Mouse (Mus musculus): ENCODE data around the gene Mlf2. TPM values are rescaled to one million over a fixed set of nuclear protein-coding genes. Genes with fewer than 3 reads are reported as not detected.
"Not testable (repeated sequence)": the region's sequence is repeated elsewhere in the genome, so short reads cannot be mapped to it uniquely, and the experiment has no call there.

The Mlf2 gene
- 100 to 1,000 TPM; 564 to 596 (median 590) TPM for total RNA-seq (2022)

- peak; percentile 97 to 99 for DNase-seq (ENCODE audit: low spot score in 2 of 2)
These were observed at the start of gene Mlf2 for GRCm38 (mm10) chr6:124930754-124931524. Mlf2 (plus strand) TSS chr6:124931386.

- no peak for DNase-seq (ENCODE audit: low spot score in 2 of 2)
These were observed 49.4 kb upstream of the Mlf2 start for GRCm38 (mm10) chr6:124881821-124882220.

- DNase-seq (ENCODE audit: low spot score in 2 of 2) = no peak
These were observed 47.8 kb upstream of the Mlf2 start for GRCm38 (mm10) chr6:124883351-124883750.

- no peak for DNase-seq (ENCODE audit: low spot score in 2 of 2)
These were observed 46.3 kb upstream of the Mlf2 start for GRCm38 (mm10) chr6:124884714-124885500.

- no peak for DNase-seq (ENCODE audit: low spot score in 2 of 2)
These were observed 45.2 kb upstream of the Mlf2 start for GRCm38 (mm10) chr6:124885956-124886381.

GRCm38 (mm10) chr6:124887986-124888385 is 43.2 kb upstream of the Mlf2 start, which contains the start of gene Cd4:
Cd4 (minus strand) TSS chr6:124888221.
- no peak for DNase-seq (ENCODE audit: low spot score in 2 of 2)

GRCm38 (mm10) chr6:124888555-124889125 is 42.5 kb upstream of the Mlf2 start:
- no peak for DNase-seq (ENCODE audit: low spot score in 2 of 2)

- DNase-seq (ENCODE audit: low spot score in 2 of 2) = no peak
These were observed 40.2 kb upstream of the Mlf2 start for GRCm38 (mm10) chr6:124890997-124891396.

GRCm38 (mm10) chr6:124894113-124894512 is 37.1 kb upstream of the Mlf2 start:
- DNase-seq (ENCODE audit: low spot score in 2 of 2) = not testable (repeated sequence)

GRCm38 (mm10) chr6:124898359-124898758 is 32.8 kb upstream of the Mlf2 start:
- DNase-seq (ENCODE audit: low spot score in 2 of 2) = no peak

GRCm38 (mm10) chr6:124900056-124900800 is 31.0 kb upstream of the Mlf2 start:
- no peak for DNase-seq (ENCODE audit: low spot score in 2 of 2)

- no peak for DNase-seq (ENCODE audit: low spot score in 2 of 2)
These were observed 30.2 kb upstream of the Mlf2 start for GRCm38 (mm10) chr6:124900801-124901480.

GRCm38 (mm10) chr6:124901851-124902250 is 29.3 kb upstream of the Mlf2 start:
- DNase-seq (ENCODE audit: low spot score in 2 of 2) = no peak

- DNase-seq (ENCODE audit: low spot score in 2 of 2) = peak; percentile 88 to 93
These were observed 27.5 kb upstream of the Mlf2 start for GRCm38 (mm10) chr6:124903580-124904151.

GRCm38 (mm10) chr6:124904161-124904981 is 26.8 kb upstream of the Mlf2 start:
- peak; percentile 75 to 77 for DNase-seq (ENCODE audit: low spot score in 2 of 2)

- no peak for DNase-seq (ENCODE audit: low spot score in 2 of 2)
These were observed 26.0 kb upstream of the Mlf2 start for GRCm38 (mm10) chr6:124904991-124905860.

- no peak for DNase-seq (ENCODE audit: low spot score in 2 of 2)
These were observed 23.4 kb upstream of the Mlf2 start for GRCm38 (mm10) chr6:124907767-124908166.

GRCm38 (mm10) chr6:124910032-124910431 is 21.2 kb upstream of the Mlf2 start:
- DNase-seq (ENCODE audit: low spot score in 2 of 2) = no peak

All from layer of hippocampus, adult 8-10 months (tissue).